Mouse (Mus musculus) heart, adult 2 months (tissue): Measurements from ENCODE around the gene 1700003E16Rik. TPM values are rescaled to one million over a fixed set of nuclear protein-coding genes. Genes with fewer than 3 reads are reported as not detected.

Source experiments
- DNase-seq, 2 experiments: peaks; one replicate each; pipeline ENCODE4 v3.0.0; 2021
- H3K27ac ChIP-seq: fragments of 200-600 bp; 2 replicates; pipeline ENCODE4 v1.8.1; 2022
- H3K27me3 ChIP-seq: fragments of 200-500 bp; 2 replicates; pipeline ENCODE4 v1.6.1; 2012; ENCODE audit warnings: mild to moderate bottlenecking, low read length, inconsistent platforms, mixed read lengths; ENCODE audit not compliant: control insufficient read depth, insufficient read depth
- H3K36me3 ChIP-seq: fragments of 200-500 bp; 2 replicates; pipeline ENCODE4 v1.6.1; 2012; ENCODE audit warnings: low read length, inconsistent platforms; ENCODE audit not compliant: control insufficient read depth, insufficient read depth
- H3K4me1 ChIP-seq: fragments of 200-500 bp; 2 replicates; pipeline ENCODE4 v1.6.1; 2011; ENCODE audit warnings: low read length; ENCODE audit not compliant: control insufficient read depth, insufficient read depth
- H3K4me3 ChIP-seq: fragments of 200-600 bp; 2 replicates; pipeline ENCODE4 v1.8.1; 2022
- H3K79me2 ChIP-seq: fragments of 200-500 bp; replicated peaks from 2 replicates; pipeline ENCODE4 v1.6.1; 2012; ENCODE audit warnings: mild to moderate bottlenecking, inconsistent platforms, low read length, moderate library complexity, mixed read lengths; ENCODE audit not compliant: control insufficient read depth, insufficient read depth
- H3K9ac ChIP-seq: fragments of 200-500 bp; 2 replicates; pipeline ENCODE4 v1.6.1; 2012; ENCODE audit warnings: low read depth, mild to moderate bottlenecking, control low read depth, inconsistent platforms, low read length, mixed read lengths
- CTCF ChIP-seq: fragments of 200-600 bp; IDR thresholded peaks from 2 replicates; pipeline ENCODE4 v1.8.1; 2022; ENCODE audit warnings: antibody characterized with exemption, mild to moderate bottlenecking, moderate library complexity
- EP300 ChIP-seq: fragments of 200-500 bp; IDR thresholded peaks from 2 replicates; pipeline ENCODE4 v1.6.1; 2011; ENCODE audit warnings: low read depth, low read length, control low read depth; ENCODE audit not compliant: insufficient read depth
- POLR2A ChIP-seq: fragments of 200-500 bp; IDR thresholded peaks from 2 replicates; pipeline ENCODE4 v1.6.1; 2011; ENCODE audit warnings: mild to moderate bottlenecking, low read depth, low read length, control low read depth; ENCODE audit not compliant: insufficient read depth
- WGBS: fragments of 180-500 bp; shearing (Covaris S2); methylation state at CpG from one replicate; pipeline ENCODE4 v1.1.7; 2018; 5-methylcytosine and 5-hydroxymethylcytosine counted together
- intact Hi-C: fragments of 180-260 bp; cut with DNase I; formaldehyde crosslinking; loops from one replicate; pipeline ENCODE4 v1.15.1; 2025
- polyA plus RNA-seq: library from polyadenylated mRNA; depleted of rRNA; stranded (reverse); fragments of >200 nt; gene quantifications from 2 replicates; pipeline ENCODE4 v1.2.3, GENCODE M21; 2012
- total RNA-seq, 2 experiments: library from RNA; stranded (reverse); gene quantifications; 2 replicates each; pipeline ENCODE4 v1.2.3; 2021

1700003E16Rik gene
- total and polyA plus RNA-seq, 3 experiments = 0.10 to 0.57 (median 0.25) TPM

DNA sequence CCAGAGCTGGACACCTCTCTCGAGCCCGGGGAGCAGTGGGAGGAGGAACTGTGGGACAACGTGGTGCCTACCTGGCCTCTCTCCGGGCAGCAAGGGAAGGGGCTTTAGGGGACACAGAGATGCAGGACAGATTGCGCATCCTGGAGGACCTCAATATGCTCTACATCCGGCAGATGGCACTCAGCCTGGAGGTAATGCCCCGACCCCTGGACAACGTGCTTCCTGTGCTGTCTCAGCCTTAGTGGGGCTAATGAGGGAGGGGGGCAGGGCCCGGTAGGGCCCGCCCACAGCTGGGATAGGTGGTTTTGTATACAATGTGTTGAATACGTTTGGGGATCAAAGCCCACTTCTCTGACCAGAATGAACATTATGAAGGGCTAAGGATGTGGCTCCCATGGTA lies 18.1 kb upstream of the 1700003E16Rik start:
- DNase-seq = peak in 1 of 2 experiments; percentile 43

DNA sequence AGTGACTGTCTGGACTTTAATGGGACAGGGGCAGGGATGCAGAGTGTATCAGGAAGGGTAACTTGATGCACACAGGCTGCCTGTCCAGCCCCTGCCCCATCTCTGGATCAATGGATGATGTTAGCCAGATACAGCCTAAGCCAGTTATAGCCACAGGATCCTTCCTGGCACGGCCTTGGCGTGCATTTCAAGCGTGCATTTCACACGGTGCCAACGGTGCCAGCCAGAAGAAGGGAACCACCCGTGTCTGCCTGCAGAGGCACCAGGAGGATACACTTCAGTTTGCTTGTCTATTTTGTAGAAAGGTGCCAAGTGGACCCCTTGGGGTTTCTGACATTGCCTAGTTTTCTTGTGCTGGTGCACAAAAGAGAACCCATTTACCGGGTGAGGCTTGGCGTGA lies 16.2 kb upstream of the 1700003E16Rik start:
- Histone ChIP-seq H3K27ac (no peak overlapping the region), H3K4me3 (no peak overlapping the region), H3K79me2 (no peaks in the 10 kb centered on the region), H3K9ac (no peak overlapping the region), H3K4me1 (peaks cover 7% of the 10 kb centered on the region; the same call in 1 of the 2 replicates), H3K27me3 (no peaks in the 10 kb centered on the region), H3K36me3 (no peaks in the 10 kb centered on the region)
- no peak for DNase-seq
- WGBS = 86% methylated on average over 8 of the region's 8 CpGs
- no peak for TF ChIP-seq POLR2A
- TF ChIP-seq EP300 = no peak
- no peak for TF ChIP-seq CTCF
- intact Hi-C loops = loop anchor here (2.0 kb wide), 1 partner anchor 19 kb away; no protein-coding TSS in a partner anchor

More for the DNA sequence above, 18.1 kb upstream of the 1700003E16Rik start:
- peak overlapping the region; percentile 63 for H3K4me3 ChIP-seq
- peak overlapping the region; percentile 89 for H3K27ac ChIP-seq
- H3K27me3 ChIP-seq = no peaks in the 10 kb centered on the region
- peaks cover 7% of the 10 kb centered on the region; the same call in 1 of the 2 replicates for H3K4me1 ChIP-seq
- WGBS = 5% methylated on average over 11 of the region's 11 CpGs
- no peak for TF ChIP-seq CTCF
- intact Hi-C loops = no loop called here
- no peaks in the 10 kb centered on the region for H3K79me2 ChIP-seq
- H3K9ac ChIP-seq = peak overlapping the region; percentile 79
- H3K36me3 ChIP-seq = no peaks in the 10 kb centered on the region

DNA sequence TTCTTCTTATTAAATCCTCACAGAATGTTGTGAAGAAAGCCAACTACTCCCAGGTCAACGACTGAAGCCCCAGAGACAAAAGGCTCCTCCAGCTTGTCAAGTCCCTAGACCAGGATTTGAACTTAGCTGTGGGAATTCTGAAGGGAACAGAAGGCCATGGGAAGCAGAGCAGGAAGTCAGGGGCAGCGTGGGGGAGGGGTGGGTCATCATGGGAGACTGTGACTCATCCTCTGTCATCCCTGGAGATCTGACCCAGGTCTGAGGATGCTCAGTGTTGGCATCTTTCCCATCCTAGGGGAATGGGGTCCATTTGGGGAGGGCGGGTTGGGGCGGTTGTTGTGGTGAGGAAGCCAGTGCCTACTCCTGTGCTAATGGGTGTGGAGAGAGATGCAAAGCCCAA lies 14.6 kb upstream of the 1700003E16Rik start:
- TF ChIP-seq EP300 = no peak
- TF ChIP-seq POLR2A = 0 out of 2 replicates have a peak, but pooled peaks have one; percentile 16
- no peak for DNase-seq
- 40% methylated on average over 4 of the region's 4 CpGs for WGBS
- Histone ChIP-seq H3K4me1 (peaks cover 2% of the 10 kb centered on the region; the same call in 1 of the 2 replicates), H3K27me3 (no peaks in the 10 kb centered on the region), H3K79me2 (no peaks in the 10 kb centered on the region), H3K9ac (no peak overlapping the region), H3K36me3 (no peaks in the 10 kb centered on the region), H3K27ac (peak overlapping the region; percentile 49; the same call in 1 of the 2 replicates), H3K4me3 (peak overlapping the region; percentile 47; the same call in 1 of the 2 replicates)
- intact Hi-C loops = loop anchor here (2.0 kb wide), 1 partner anchor 17 kb away; no protein-coding TSS in a partner anchor

DNA sequence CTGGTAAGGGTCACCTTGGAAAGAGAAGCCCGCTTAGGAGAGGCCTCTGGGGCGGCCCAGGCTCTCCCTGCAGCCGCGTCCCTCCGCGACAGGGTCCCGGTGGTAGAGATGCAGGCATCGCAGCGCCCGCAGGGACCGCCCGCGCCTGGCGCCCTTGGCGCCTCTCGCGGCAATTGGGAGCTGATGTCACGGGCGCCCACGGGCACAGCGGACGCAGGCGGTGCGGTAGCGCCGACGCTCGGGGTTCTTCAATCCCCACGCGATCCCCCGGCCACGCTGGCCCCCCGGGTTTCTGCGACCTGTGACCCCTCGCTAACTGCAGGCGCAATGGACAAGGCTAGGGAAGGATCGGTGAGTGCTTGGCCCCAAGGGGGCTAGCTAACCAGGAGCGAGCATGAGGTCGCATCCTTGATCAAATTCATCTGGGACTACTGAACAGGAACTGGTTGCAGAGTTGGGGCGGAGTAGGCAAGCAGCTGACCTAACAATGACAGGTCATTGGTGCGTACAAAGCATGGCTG lies 13.9 kb upstream of the 1700003E16Rik start:
- H3K27ac ChIP-seq = peak overlapping the region; percentile 49

DNA sequence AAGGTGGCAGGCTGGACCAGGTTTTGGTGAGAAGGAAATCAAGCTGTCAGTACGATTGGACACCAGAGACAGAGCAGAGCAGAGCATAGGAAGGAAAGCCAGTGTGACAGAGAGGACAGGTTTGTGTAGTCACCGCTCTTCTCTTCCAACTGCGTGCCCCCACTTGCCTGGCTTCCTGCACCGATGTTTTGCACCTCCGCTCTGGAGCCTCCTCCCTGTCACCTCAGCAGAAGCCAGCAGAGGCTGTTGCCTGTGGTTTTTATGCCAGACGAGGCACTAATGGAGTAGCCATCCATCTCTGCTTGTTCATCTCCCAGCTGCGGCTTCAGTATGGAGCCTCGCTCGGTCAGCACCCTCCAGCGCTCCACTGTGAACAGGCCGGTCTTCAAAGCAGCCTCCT lies 13.3 kb upstream of the 1700003E16Rik start:
- DNase-seq = no peak
- Histone ChIP-seq H3K4me1 (peaks cover 2% of the 10 kb centered on the region; the same call in 1 of the 2 replicates), H3K27ac (no peak overlapping the region; the same call in 1 of the 2 replicates), H3K27me3 (no peaks in the 10 kb centered on the region), H3K79me2 (no peaks in the 10 kb centered on the region), H3K9ac (no peak overlapping the region), H3K4me3 (no peak overlapping the region), H3K36me3 (no peaks in the 10 kb centered on the region)
- WGBS = 77% methylated on average over 11 of the region's 11 CpGs
- no peak for TF ChIP-seq CTCF
- no peak for TF ChIP-seq EP300
- intact Hi-C loops = no loop called here

More for the DNA sequence above, 13.9 kb upstream of the 1700003E16Rik start:
- H3K9ac ChIP-seq = peak overlapping the region; percentile 50; the same call in 1 of the 2 replicates
- no peaks in the 10 kb centered on the region for H3K36me3 ChIP-seq
- no peaks in the 10 kb centered on the region for H3K79me2 ChIP-seq
- WGBS = 6% methylated on average over 41 of the region's 41 CpGs
- DNase-seq = peak; percentile 38 to 50
- TF ChIP-seq POLR2A (peak; percentile 48), CTCF (no peak), EP300 (no peak)
- intact Hi-C loops = no loop called here
- no peaks in the 10 kb centered on the region for H3K27me3 ChIP-seq
- peaks cover 2% of the 10 kb centered on the region; the same call in 1 of the 2 replicates for H3K4me1 ChIP-seq
- peak overlapping the region; percentile 47 for H3K4me3 ChIP-seq

DNA sequence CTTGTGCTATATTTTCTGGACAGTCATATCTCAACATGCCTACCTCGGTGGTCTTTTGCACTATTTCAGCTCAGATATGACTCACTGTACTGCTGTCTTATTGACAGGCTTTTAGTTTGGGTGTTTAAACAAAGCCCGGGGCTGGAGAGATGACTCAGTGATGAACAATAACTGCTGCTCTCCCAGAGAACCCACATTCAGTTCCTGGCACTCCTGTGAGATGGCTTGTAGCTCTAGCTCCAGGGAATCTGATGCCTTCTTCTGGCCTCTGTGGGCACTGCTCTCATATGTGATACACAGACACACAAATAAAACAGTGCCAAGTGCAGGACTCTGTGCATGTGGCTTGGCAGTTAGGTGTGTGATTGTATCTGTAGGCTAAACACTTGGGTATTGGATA lies 11.0 kb upstream of the 1700003E16Rik start:
- no peak for DNase-seq
- H3K36me3 ChIP-seq = no peaks in the 10 kb centered on the region
- no peak overlapping the region for H3K27ac ChIP-seq
- 22% methylated on average over 2 of the region's 2 CpGs for WGBS
- H3K79me2 ChIP-seq = no peaks in the 10 kb centered on the region
- H3K27me3 ChIP-seq = no peaks in the 10 kb centered on the region
- intact Hi-C loops = no loop called here
- no peak overlapping the region for H3K4me3 ChIP-seq
- TF ChIP-seq EP300 (no peak), POLR2A (no peak), CTCF (no peak)
- no peak overlapping the region for H3K9ac ChIP-seq
- H3K4me1 ChIP-seq = 0 out of 2 replicates have a peak, but pooled peaks cover 2% of the 10 kb centered on the region
